8 mouse cellular contexts compared by ENCODE assay signal in genomic region chr7:16048675-16049575, GRCm38 (mm10). TPM values are rescaled to one million over a fixed set of nuclear protein-coding genes. Genes with fewer than 3 reads are reported as not detected.
A peak's percentile ranks its signal among the peaks of the same experiment; 100 is the strongest.
DNase-seq lines count a peak whose midpoint lies in the region; ATAC-seq and TF ChIP-seq lines count a peak whose summit lies in the region.

No protein-coding gene starts in this region.

- H3K36me3 ChIP-seq in heart, embryonic 14.5 days (ENCODE audit: control insufficient read depth, insufficient read depth, low read length): no peaks in the 10 kb centered on the region
- no peaks in the 10 kb centered on the region for H3K36me3 ChIP-seq in CH12.LX (replicated peaks in 1 of 2; ENCODE audit: control insufficient read depth in 1 of 2, insufficient read depth in 1 of 2, low read length in 1 of 2)
- no peaks in the 10 kb centered on the region for H3K36me3 ChIP-seq in hindbrain, embryonic 16.5 days (ENCODE audit: control insufficient read depth, insufficient read depth, low read length)
- no peaks in the 10 kb centered on the region for H3K36me3 ChIP-seq in lung, postnatal 0 days (ENCODE audit: insufficient read depth, low read length)

- no peak for ATAC-seq in heart, embryonic 14.5 days (ENCODE audit: insufficient number of reproducible peaks, insufficient read depth, low FRiP score, low read depth)
- ATAC-seq in hindbrain, embryonic 16.5 days: no peak
- ATAC-seq in lung, postnatal 0 days: no peak

- TF ChIP-seq RAD21 in CH12.LX (IDR thresholded peaks at IDR 0.05; ENCODE audit: low read depth, low read length): no peak

- H3K9ac ChIP-seq in heart, embryonic 14.5 days (ENCODE audit: low read length): peak overlapping the region; percentile 88
- peak overlapping the region; percentile 79 for H3K9ac ChIP-seq in CH12.LX (ENCODE audit: insufficient read depth, low read depth)
- peak overlapping the region; percentile 81 for H3K9ac ChIP-seq in hindbrain, embryonic 16.5 days (ENCODE audit: low read depth, low read length)
- peak overlapping the region; percentile 66 for H3K9ac ChIP-seq in lung, postnatal 0 days (replicated peaks; ENCODE audit: low read depth)

- DNase-seq in heart, adult 8-10 months (ENCODE audit: low spot score): no peak
- DNase-seq in CH12.LX (ENCODE audit: extremely low read depth): no peak
- DNase-seq in c-Kit-positive CD71-positive TER-119-positive erythroid progenitor cells, embryonic 14.5 days (ENCODE audit: low spot score): peak; percentile 45
- no peak for DNase-seq in lung, postnatal 0 days (ENCODE audit: low spot score)
- no peak for DNase-seq in layer of hippocampus, postnatal 14 days (ENCODE audit: low spot score in 2 of 2)
- no peak for DNase-seq in frontal cortex, postnatal 14 days (ENCODE audit: low spot score in 2 of 2)

- H3K4me2 ChIP-seq in heart, embryonic 14.5 days (ENCODE audit: low read length): peak overlapping the region; percentile 90
- peak overlapping the region; percentile 80 for H3K4me2 ChIP-seq in CH12.LX (ENCODE audit: insufficient read depth, low read depth, poor library complexity, severe bottlenecking)
- H3K4me2 ChIP-seq in hindbrain, embryonic 16.5 days (ENCODE audit: low read length): peak overlapping the region; percentile 87
- H3K4me2 ChIP-seq in lung, postnatal 0 days (replicated peaks; ENCODE audit: low read depth, low read length): peak overlapping the region; percentile 93

- no peak for TF ChIP-seq CTCF in CH12.LX (conservative IDR thresholded peaks at IDR 0.05 in 1 of 2, IDR thresholded peaks at IDR 0.05 in 1 of 2; ENCODE audit: low read depth in 2 of 2, low read length in 2 of 2)
- no peak for TF ChIP-seq CTCF in lung, postnatal 0 days (IDR thresholded peaks at IDR 0.05)

- peak overlapping the region; percentile 64 to 89 for H3K4me3 ChIP-seq in heart, embryonic 14.5 days (ENCODE audit: control insufficient read depth in 1 of 2, insufficient read depth in 1 of 2, low read depth in 1 of 2, low read length in 2 of 2)
- H3K4me3 ChIP-seq in CH12.LX (replicated peaks in 1 of 3; ENCODE audit: low read depth in 2 of 3, low read length in 2 of 3, poor library complexity in 1 of 3): peak overlapping the region; percentile 79 to 91 (median 79)
- peak overlapping the region; percentile 86 for H3K4me3 ChIP-seq in hindbrain, embryonic 16.5 days (ENCODE audit: low read length)
- H3K4me3 ChIP-seq in lung, postnatal 0 days (ENCODE audit: low read depth, low read length): peak overlapping the region; percentile 83

- H3K79me2 ChIP-seq in CH12.LX (replicated peaks; ENCODE audit: control insufficient read depth, extremely low read depth, insufficient read depth, poor library complexity, severe bottlenecking): peaks cover 43% of the 10 kb centered on the region

- in situ Hi-C loops in CH12.LX (cut with MboI; ENCODE audit: low pct_ligation_motif_present, low pct_unique_long_range_greater_than_20kb, low sequenced_read_pairs): loop anchor here (5.0 kb wide), 1 partner anchor 67 kb away; no protein-coding TSS in a partner anchor

- dilution Hi-C loops in CH12.LX (cut with MboI; ENCODE audit: extremely low pct_ligation_motif_present, extremely low pct_unique_long_range_greater_than_20kb, low sequenced_read_pairs): no loop called here

- WGBS in heart, embryonic 14.5 days: 8% methylated on average over 36 of the region's 36 CpGs
- WGBS in hindbrain, embryonic 16.5 days: 7% methylated on average over 36 of the region's 36 CpGs
- WGBS in lung, postnatal 0 days: 5% methylated on average over 36 of the region's 36 CpGs

- peak overlapping the region; percentile 79 to 87 for H3K27ac ChIP-seq in heart, embryonic 14.5 days (replicated peaks in 1 of 2; ENCODE audit: control insufficient read depth in 1 of 2, insufficient read depth in 1 of 2, low read depth in 2 of 2, low read length in 2 of 2)
- H3K27ac ChIP-seq in CH12.LX (ENCODE audit: insufficient read depth, low read depth): no peak overlapping the region; the same call in 1 of the 2 replicates
- peak overlapping the region; percentile 91 for H3K27ac ChIP-seq in hindbrain, embryonic 16.5 days (ENCODE audit: low read depth, low read length)
- peak overlapping the region; percentile 78 for H3K27ac ChIP-seq in lung, postnatal 0 days (ENCODE audit: low read length)

- H3K9me3 ChIP-seq in heart, embryonic 14.5 days (ENCODE audit: control insufficient read depth, low read length): no peaks in the 10 kb centered on the region
- H3K9me3 ChIP-seq in CH12.LX (replicated peaks; ENCODE audit: low read length): no peaks in the 10 kb centered on the region
- no peaks in the 10 kb centered on the region for H3K9me3 ChIP-seq in hindbrain, embryonic 16.5 days (ENCODE audit: control insufficient read depth, low read length)
- H3K9me3 ChIP-seq in lung, postnatal 0 days (ENCODE audit: low read length): no peaks in the 10 kb centered on the region

- TF ChIP-seq EP300 in CH12.LX (IDR thresholded peaks at IDR 0.05; ENCODE audit: low read length): no peak
- no peak for TF ChIP-seq EP300 in lung, postnatal 0 days (IDR thresholded peaks at IDR 0.05)

- H3K27me3 ChIP-seq in heart, embryonic 14.5 days (ENCODE audit: control insufficient read depth, insufficient read depth, low read length): no peaks in the 10 kb centered on the region
- H3K27me3 ChIP-seq in CH12.LX (replicated peaks): no peaks in the 10 kb centered on the region
- no peaks in the 10 kb centered on the region for H3K27me3 ChIP-seq in hindbrain, embryonic 16.5 days (replicated peaks; ENCODE audit: control insufficient read depth, insufficient read depth, low read length)
- no peaks in the 10 kb centered on the region for H3K27me3 ChIP-seq in lung, postnatal 0 days (replicated peaks; ENCODE audit: insufficient read depth, low read length)

- no peak for TF ChIP-seq POLR2A in CH12.LX (IDR thresholded peaks at IDR 0.05; ENCODE audit: low read depth, low read length)

- H3K4me1 ChIP-seq in heart, embryonic 14.5 days (ENCODE audit: control insufficient read depth in 2 of 2, insufficient read depth in 2 of 2, low read length in 2 of 2): peaks cover 23 to 43% of the 10 kb centered on the region in 2 experiments
- peaks cover 20 to 51% of the 10 kb centered on the region in 2 experiments for H3K4me1 ChIP-seq in CH12.LX (ENCODE audit: control insufficient read depth in 1 of 2, insufficient read depth in 2 of 2)
- H3K4me1 ChIP-seq in hindbrain, embryonic 16.5 days (ENCODE audit: control insufficient read depth, insufficient read depth, low read depth, low read length): peaks cover 40% of the 10 kb centered on the region
- H3K4me1 ChIP-seq in lung, postnatal 0 days (ENCODE audit: insufficient read depth, low read depth, low read length): peaks cover 18% of the 10 kb centered on the region; the same call in 1 of the 2 replicates

TF ChIP-seq in CH12.LX, 34 proteins besides CTCF, POLR2A, EP300 and RAD21:
- no peak; the same call in 1 of the 2 replicates for TF ChIP-seq ZMIZ1 (IDR thresholded peaks at IDR 0.05; ENCODE audit: low read depth, low read length)
- TF ChIP-seq CHD2 (IDR thresholded peaks at IDR 0.05; ENCODE audit: low read length): no peak
- TF ChIP-seq E2F4 (IDR thresholded peaks at IDR 0.05; ENCODE audit: insufficient replicate concordance, low read depth, low read length): no peak
- TF ChIP-seq MXI1 (IDR thresholded peaks at IDR 0.05; ENCODE audit: low read depth, low read length): peak; percentile 19; the same call in 1 of the 2 replicates
- TF ChIP-seq JUN (IDR thresholded peaks at IDR 0.05; ENCODE audit: insufficient read depth, low read depth, low read length): no peak

RNA-seq across cellular contexts. Expression of gene Bicra, which starts 1.2 kb away (rescaled TPM):
- 5.0 and 5.4 TPM in 2 replicates for polyA plus RNA-seq in heart, embryonic 14.5 days (2014; fragmentation: Nextera tagmentation; extraction: Ambion mirVana)
- 1 to 10 TPM; 5.7 to 8.6 (median 7.7) TPM for total RNA-seq in heart, adult 8-10 months (2022)
- total RNA-seq in CH12.LX (2012; rRNA removed): 1.9 and 2.2 TPM in 2 replicates
- 0.31 and 0.32 TPM in 2 replicates for total RNA-seq in CH12.LX (2014; rRNA removed)
- 9.8 and 10.2 TPM in 2 replicates for polyA plus RNA-seq in CH12.LX (2012; ENCODE audit: insufficient read length, low read depth)
- 5.0 and 6.9 TPM in 2 replicates for polyA plus RNA-seq in hindbrain, embryonic 16.5 days (2015; fragmentation: Nextera tagmentation; extraction: Ambion mirVana)
- 2.3 and 3.1 TPM in 2 replicates for polyA plus RNA-seq in lung, postnatal 0 days (2015; fragmentation: Nextera tagmentation; extraction: Ambion mirVana)
- 10 to 100 TPM; 18.7 to 19.4 TPM for total RNA-seq in layer of hippocampus, postnatal 14 days (2021)

RNA-seq across cellular contexts. Expression of gene Zfp541, which starts 12.7 kb away (rescaled TPM):
- polyA plus RNA-seq in heart, embryonic 14.5 days (2014; fragmentation: Nextera tagmentation; extraction: Ambion mirVana): not detected in 2 replicates
- not detected for total RNA-seq in heart, adult 8-10 months (2022)
- 0.08 TPM in 1 of 2 replicates, not detected in the other for total RNA-seq in CH12.LX (2012; rRNA removed)
- 0.12 TPM in 1 of 2 replicates, not detected in the other for total RNA-seq in CH12.LX (2014; rRNA removed)
- polyA plus RNA-seq in CH12.LX (2012; ENCODE audit: insufficient read length, low read depth): 0.05 TPM in 1 of 2 replicates, not detected in the other
- 0.09 and 0.16 TPM in 2 replicates for polyA plus RNA-seq in hindbrain, embryonic 16.5 days (2015; fragmentation: Nextera tagmentation; extraction: Ambion mirVana)
- polyA plus RNA-seq in lung, postnatal 0 days (2015; fragmentation: Nextera tagmentation; extraction: Ambion mirVana): not detected in 2 replicates
- total RNA-seq in layer of hippocampus, postnatal 14 days (2021): under 1 TPM; 0.46 to 0.50 TPM

RNA-seq across cellular contexts. Expression of gene Napa, which starts 49.3 kb away (rescaled TPM):
- polyA plus RNA-seq in heart, embryonic 14.5 days (2014; fragmentation: Nextera tagmentation; extraction: Ambion mirVana): 159 and 161 TPM in 2 replicates
- 100 to 1,000 TPM in 1 of 4 experiments, 10 to 100 TPM in 3; 76.5 to 101 (median 84.9) TPM for total RNA-seq in heart, adult 8-10 months (2022)
- 80.0 and 84.8 TPM in 2 replicates for total RNA-seq in CH12.LX (2012; rRNA removed)
- 97.5 and 106 TPM in 2 replicates for total RNA-seq in CH12.LX (2014; rRNA removed)
- polyA plus RNA-seq in CH12.LX (2012; ENCODE audit: insufficient read length, low read depth): 111 and 112 TPM in 2 replicates
- 236 and 255 TPM in 2 replicates for polyA plus RNA-seq in hindbrain, embryonic 16.5 days (2015; fragmentation: Nextera tagmentation; extraction: Ambion mirVana)
- polyA plus RNA-seq in lung, postnatal 0 days (2015; fragmentation: Nextera tagmentation; extraction: Ambion mirVana): 154 TPM in 2 replicates
- 100 to 1,000 TPM; 240 to 259 TPM for total RNA-seq in layer of hippocampus, postnatal 14 days (2021)
